Mouse (Mus musculus) adrenal gland, postnatal 25 days (tissue): Measurements from ENCODE around the gene Krtap31-1. TPM values are rescaled to one million over a fixed set of nuclear protein-coding genes. Genes with fewer than 3 reads are reported as not detected.
"Not testable (repeated sequence)": the region's sequence is repeated elsewhere in the genome, so short reads cannot be mapped to it uniquely, and the experiment has no call there.

Source experiments
- DNase-seq: peaks from one replicate; pipeline ENCODE4 v3.0.0; 2021; ENCODE audit warnings: mixed read lengths
- long read RNA-seq: library from polyadenylated mRNA; stranded (forward); transcript quantifications from one replicate; pipeline ENCODE4 v2.0.0, GENCODE M21; 2021
- total RNA-seq: library from RNA; stranded (reverse); gene quantifications from 2 replicates; pipeline ENCODE4 v1.2.3, GENCODE M21; 2021

Gene Krtap31-1
- total RNA-seq = not detected in 2 replicates
- long read RNA-seq = 0 reads

- DNase-seq = no peak
Observed at GRCm38 (mm10) chr11:99907620-99908019, at the start of gene Krtap31-1. TSS of gene Krtap31-1 (plus strand) at chr11:99907920.

GRCm38 (mm10) chr11:99858761-99859160 is 49.0 kb upstream of the Krtap31-1 start:
- DNase-seq = no peak

GRCm38 (mm10) chr11:99864176-99864575 is 43.5 kb upstream of the Krtap31-1 start, which contains the start of gene Gm11559:
TSS of gene Gm11559 (plus strand) at chr11:99864476.
- DNase-seq = not testable (repeated sequence)

- not testable (repeated sequence) for DNase-seq
Observed at GRCm38 (mm10) chr11:99873089-99873488, 34.6 kb upstream of the Krtap31-1 start, which contains the start of gene Krtap9-1. TSS of gene Krtap9-1 (plus strand) at chr11:99873389.

- not testable (repeated sequence) for DNase-seq
Observed at GRCm38 (mm10) chr11:99878887-99879286, 28.8 kb upstream of the Krtap31-1 start, which contains the start of gene Gm11567. TSS of gene Gm11567 (plus strand) at chr11:99879187.

- no peak for DNase-seq
Observed at GRCm38 (mm10) chr11:99914451-99914850, 6.7 kb downstream of the Krtap31-1 start, which contains the start of gene Gm11565. TSS of gene Gm11565 (plus strand) at chr11:99914751.

GRCm38 (mm10) chr11:99935991-99936390 is 28.3 kb downstream of the Krtap31-1 start, which contains the start of gene Krtap31-2:
TSS of gene Krtap31-2 (plus strand) at chr11:99936291.
- no peak for DNase-seq

- DNase-seq = no peak
Observed at GRCm38 (mm10) chr11:99937751-99938264, 30.1 kb downstream of the Krtap31-1 start.

- DNase-seq = no peak
Observed at GRCm38 (mm10) chr11:99948175-99948574, 40.5 kb downstream of the Krtap31-1 start, which contains the start of gene Krtap9-5. TSS of gene Krtap9-5 (plus strand) at chr11:99948475.

Other genes starting within 250 kb of the Krtap31-1 start
- gene Gm11563, start 249.0 kb upstream of the Krtap31-1 start, total RNA-seq = not detected in 2 replicates
- gene Krtap4-6, start 242.0 kb upstream of the Krtap31-1 start, total RNA-seq = not detected in 2 replicates
- not detected in 2 replicates for gene Gm14190, start 217.2 kb upstream of the Krtap31-1 start, total RNA-seq
- gene Gm14180, start 173.6 kb upstream of the Krtap31-1 start, total RNA-seq = not detected in 2 replicates
- not detected in 2 replicates for gene Gm11595, start 135.0 kb upstream of the Krtap31-1 start, total RNA-seq
- gene Krtap4-8, start 127.2 kb upstream of the Krtap31-1 start, total RNA-seq = not detected in 2 replicates
- gene Krtap4-9, start 122.7 kb upstream of the Krtap31-1 start, total RNA-seq = not detected in 2 replicates
- gene Gm11596, start 114.5 kb upstream of the Krtap31-1 start, total RNA-seq = not detected in 2 replicates
- not detected in 2 replicates for gene Gm11569, start 109.0 kb upstream of the Krtap31-1 start, total RNA-seq
- not detected in 2 replicates for gene Gm11554, start 103.5 kb upstream of the Krtap31-1 start, total RNA-seq
- gene Krtap4-13, start 98.0 kb upstream of the Krtap31-1 start, total RNA-seq = not detected in 2 replicates
- gene Gm11564, start 92.3 kb upstream of the Krtap31-1 start, total RNA-seq = not detected in 2 replicates
- not detected in 2 replicates for gene 2300003K06Rik, start 69.9 kb upstream of the Krtap31-1 start, total RNA-seq
- gene Krtap4-16, start 56.3 kb upstream of the Krtap31-1 start, total RNA-seq = not detected in 2 replicates
- gene Gm11568, start 50.0 kb upstream of the Krtap31-1 start, total RNA-seq = not detected in 2 replicates
- gene Gm11559, start 43.4 kb upstream of the Krtap31-1 start, total RNA-seq = not detected in 2 replicates
- not detected in 2 replicates for gene Krtap9-1, start 34.5 kb upstream of the Krtap31-1 start, total RNA-seq
- not detected in 2 replicates for gene Gm11567, start 28.7 kb upstream of the Krtap31-1 start, total RNA-seq
- not detected in 2 replicates for gene Gm11565, start 6.8 kb downstream of the Krtap31-1 start, total RNA-seq
- gene Krtap31-2, start 28.4 kb downstream of the Krtap31-1 start, total RNA-seq = not detected in 2 replicates
- not detected in 2 replicates for gene Krtap9-5, start 40.6 kb downstream of the Krtap31-1 start, total RNA-seq
- not detected in 2 replicates for gene Krtap29-1, start 71.1 kb downstream of the Krtap31-1 start, total RNA-seq
- gene Krtap16-1, start 78.7 kb downstream of the Krtap31-1 start, total RNA-seq = not detected in 2 replicates
- not detected in 2 replicates for gene Krtap17-1, start 86.1 kb downstream of the Krtap31-1 start, total RNA-seq
- gene Krt33a, start 108.3 kb downstream of the Krtap31-1 start, total RNA-seq = not detected in 2 replicates
- not detected in 2 replicates for gene Krt33b, start 121.9 kb downstream of the Krtap31-1 start, total RNA-seq
- gene Krt34, start 133.6 kb downstream of the Krtap31-1 start, total RNA-seq = not detected in 2 replicates
- gene Krt31, start 142.6 kb downstream of the Krtap31-1 start, total RNA-seq = not detected in 2 replicates
- gene Krt32, start 180.3 kb downstream of the Krtap31-1 start, total RNA-seq = not detected in 2 replicates
- gene Krt35, start 188.3 kb downstream of the Krtap31-1 start, total RNA-seq = not detected in 2 replicates
- 0.18 TPM in 1 of 2 replicates, not detected in the other for gene Krt36, start 197.7 kb downstream of the Krtap31-1 start, total RNA-seq
- gene Krt13, start 213.6 kb downstream of the Krtap31-1 start, total RNA-seq = not detected in 2 replicates
- gene Krt15, start 228.0 kb downstream of the Krtap31-1 start, total RNA-seq = not detected in 2 replicates
- gene Krt19, start 240.7 kb downstream of the Krtap31-1 start, total RNA-seq = 0.82 and 1.4 TPM in 2 replicates